Mouse (Mus musculus) MEL (cell line): ENCODE results near the gene Bex1. TPM values are rescaled to one million over a fixed set of nuclear protein-coding genes. Genes with fewer than 3 reads are reported as not detected.

ENCODE experiments used
- DNase-seq: peaks from one replicate; pipeline ENCODE4 v3.0.0; 2011; ENCODE audit warnings: low read depth, low spot score
- H3K27ac ChIP-seq: 2 replicates; pipeline ENCODE4 v1.5.1; 2012; ENCODE audit warnings: low read depth, mild to moderate bottlenecking, control low read depth, low read length, moderate library complexity; ENCODE audit not compliant: control insufficient read depth
- H3K27me3 ChIP-seq, 2 experiments: fragments of 150-350 bp in 1 of 2; sonication (generic) in 1 of 2; 2 replicates each; pipeline ENCODE4 v1.6.1; 2012; ENCODE audit warnings: low read length in 2 of 2, mild to moderate bottlenecking in 2 of 2, improper control_type of control experiment in 1 of 2, moderate library complexity in 1 of 2; ENCODE audit not compliant: insufficient read depth in 2 of 2, control insufficient read depth in 1 of 2
- H3K36me3 ChIP-seq, 2 experiments: 2 replicates each; pipeline ENCODE4 v1.6.1; 2012 to 2014; ENCODE audit warnings: low read length in 2 of 2, improper control_type of control experiment in 1 of 2, inconsistent platforms in 1 of 2, mild to moderate bottlenecking in 1 of 2; ENCODE audit not compliant: insufficient read depth in 2 of 2, control insufficient read depth in 1 of 2
- H3K4me1 ChIP-seq, 2 experiments: fragments of 150-350 bp in 1 of 2; sonication (generic) in 1 of 2; 2 replicates each; pipeline ENCODE4 v1.6.1; 2012; ENCODE audit warnings: low read length in 2 of 2, improper control_type of control experiment in 1 of 2, mild to moderate bottlenecking in 1 of 2; ENCODE audit not compliant: insufficient read depth in 2 of 2, control insufficient read depth in 1 of 2
- H3K4me3 ChIP-seq, 2 experiments: fragments of 150-350 bp in 1 of 2; sonication (generic) in 1 of 2; 2 replicates each; pipeline ENCODE4 v1.5.1; 2012; ENCODE audit warnings: low read depth in 2 of 2, low read length in 2 of 2, mild to moderate bottlenecking in 2 of 2, moderate library complexity in 2 of 2, control low read depth in 1 of 2, improper control_type of control experiment in 1 of 2; ENCODE audit not compliant: control insufficient read depth in 1 of 2, insufficient read depth in 1 of 2
- H3K79me2 ChIP-seq: 2 replicates; pipeline ENCODE4 v1.6.1; 2012; ENCODE audit warnings: mild to moderate bottlenecking, low read length, moderate library complexity; ENCODE audit not compliant: control insufficient read depth, poor library complexity, insufficient read depth
- H3K9ac ChIP-seq: 2 replicates; pipeline ENCODE4 v1.6.1; 2012; ENCODE audit warnings: low read depth, mild to moderate bottlenecking, control low read depth, low read length, moderate library complexity; ENCODE audit not compliant: control insufficient read depth, poor library complexity, severe bottlenecking
- H3K9me3 ChIP-seq: fragments of 150-350 bp; sonication (generic); replicated peaks from 2 replicates; pipeline ENCODE4 v1.6.1; 2012; ENCODE audit warnings: mild to moderate bottlenecking, low read length, improper control_type of control experiment, moderate library complexity; ENCODE audit not compliant: insufficient read depth
- BHLHE40 ChIP-seq: IDR thresholded peaks from 2 replicates; pipeline ENCODE4 v1.6.1; 2012; ENCODE audit warnings: low read depth, mild to moderate bottlenecking, inconsistent platforms, low read length, improper control_type of control experiment, borderline replicate concordance
- CHD1 ChIP-seq: IDR thresholded peaks from 2 replicates; pipeline ENCODE4 v1.6.1; 2012; ENCODE audit warnings: low read depth, mild to moderate bottlenecking, inconsistent platforms, low read length, improper control_type of control experiment
- CTCF ChIP-seq, 3 experiments: IDR thresholded peaks in 2 of 3; conservative IDR thresholded peaks in 1 of 3; 2 replicates each; pipeline ENCODE4 v1.5.1; 2011 to 2012; ENCODE audit warnings: low read length in 3 of 3, low read depth in 2 of 3, mild to moderate bottlenecking in 2 of 3, improper control_type of control experiment in 1 of 3, inconsistent platforms in 1 of 3, mixed read lengths in 1 of 3, moderate library complexity in 1 of 3; ENCODE audit not compliant: control insufficient read depth in 1 of 3, insufficient read depth in 1 of 3, poor library complexity in 1 of 3, severe bottlenecking in 1 of 3
- ELF1 ChIP-seq: IDR thresholded peaks from 2 replicates; pipeline ENCODE4 v1.6.1; 2014; ENCODE audit warnings: low read depth, mild to moderate bottlenecking, inconsistent platforms, low read length, improper control_type of control experiment, moderate library complexity
- EP300 ChIP-seq, 2 experiments: IDR thresholded peaks; 2 replicates each; pipeline ENCODE4 v1.6.1; 2011; ENCODE audit warnings: improper control_type of control experiment in 2 of 2, low read length in 2 of 2, low read depth in 1 of 2, mild to moderate bottlenecking in 1 of 2
- GABPA ChIP-seq: IDR thresholded peaks from 2 replicates; pipeline ENCODE4 v1.6.1; 2012; ENCODE audit warnings: low read depth, mild to moderate bottlenecking, inconsistent platforms, low read length, improper control_type of control experiment, moderate library complexity
- GATA1 ChIP-seq: IDR thresholded peaks from 2 replicates; pipeline ENCODE4 v1.6.1; 2011; ENCODE audit warnings: low read depth, low read length, improper control_type of control experiment
- KAT2A ChIP-seq: conservative IDR thresholded peaks from 2 replicates; pipeline ENCODE4 v1.6.1; 2012; ENCODE audit warnings: low read depth, low read length, improper control_type of control experiment, inconsistent platforms
- MAX ChIP-seq: IDR thresholded peaks from 2 replicates; pipeline ENCODE4 v1.6.1; 2011; ENCODE audit warnings: low read length, improper control_type of control experiment
- MEF2A ChIP-seq: IDR thresholded peaks from 2 replicates; pipeline ENCODE4 v1.6.1; 2014; ENCODE audit warnings: low read depth, mild to moderate bottlenecking, inconsistent platforms, low read length, improper control_type of control experiment; ENCODE audit not compliant: poor library complexity, insufficient replicate concordance, severe bottlenecking; ENCODE audit errors: extremely low read depth
- MYB ChIP-seq: IDR thresholded peaks from 2 replicates; pipeline ENCODE4 v1.6.1; 2011; ENCODE audit warnings: mild to moderate bottlenecking, low read depth, low read length, improper control_type of control experiment
- MYC ChIP-seq: IDR thresholded peaks from 2 replicates; pipeline ENCODE4 v1.6.1; 2011; ENCODE audit warnings: low read depth, mild to moderate bottlenecking, low read length, improper control_type of control experiment, moderate library complexity
- NRF1 ChIP-seq: IDR thresholded peaks from 2 replicates; pipeline ENCODE4 v1.6.1; 2014; ENCODE audit warnings: low read depth, mild to moderate bottlenecking, inconsistent platforms, low read length, improper control_type of control experiment, moderate library complexity; ENCODE audit not compliant: poor library complexity, insufficient read depth, severe bottlenecking
- POLR2AphosphoS5 ChIP-seq: IDR thresholded peaks from 2 replicates; pipeline ENCODE4 v1.6.1; 2012; ENCODE audit warnings: low read depth, borderline replicate concordance, mild to moderate bottlenecking, inconsistent platforms, low read length, moderate library complexity, mixed read lengths
- RAD21 ChIP-seq: IDR thresholded peaks from 2 replicates; pipeline ENCODE4 v1.6.1; 2011; ENCODE audit warnings: mild to moderate bottlenecking, low read depth, low read length, improper control_type of control experiment
- RCOR1 ChIP-seq: IDR thresholded peaks from 2 replicates; pipeline ENCODE4 v1.6.1; 2012; ENCODE audit warnings: low read depth, mild to moderate bottlenecking, inconsistent platforms, low read length, improper control_type of control experiment
- SIN3A ChIP-seq: IDR thresholded peaks from 2 replicates; pipeline ENCODE4 v1.6.1; 2012; ENCODE audit warnings: low read length, improper control_type of control experiment, inconsistent platforms
- SMC3 ChIP-seq: IDR thresholded peaks from 2 replicates; pipeline ENCODE4 v1.6.1; 2011; ENCODE audit warnings: low read depth, low read length, improper control_type of control experiment
- TBP ChIP-seq: IDR thresholded peaks from 2 replicates; pipeline ENCODE4 v1.8.0; 2011; ENCODE audit warnings: low read depth, low read length, improper control_type of control experiment
- TCF12 ChIP-seq: IDR thresholded peaks from 2 replicates; pipeline ENCODE4 v1.6.1; 2014; ENCODE audit warnings: low read depth, mild to moderate bottlenecking, inconsistent platforms, low read length, improper control_type of control experiment, moderate library complexity
- UBTF ChIP-seq: IDR thresholded peaks from 2 replicates; pipeline ENCODE4 v1.6.1; 2012; ENCODE audit warnings: low read depth, mild to moderate bottlenecking, inconsistent platforms, low read length, improper control_type of control experiment, moderate library complexity, borderline replicate concordance; ENCODE audit not compliant: insufficient read depth
- USF1 ChIP-seq: IDR thresholded peaks from 2 replicates; pipeline ENCODE4 v1.6.1; 2014; ENCODE audit warnings: low read depth, mild to moderate bottlenecking, inconsistent platforms, low read length, improper control_type of control experiment, moderate library complexity
- ZC3H11A ChIP-seq: IDR thresholded peaks from 2 replicates; pipeline ENCODE4 v1.6.1; 2012; ENCODE audit warnings: low read depth, mild to moderate bottlenecking, inconsistent platforms, low read length, improper control_type of control experiment
- ZKSCAN1 ChIP-seq: IDR thresholded peaks from 2 replicates; pipeline ENCODE4 v1.6.1; 2012; ENCODE audit warnings: low read depth, mild to moderate bottlenecking, inconsistent platforms, low read length, improper control_type of control experiment, moderate library complexity
- polyA plus RNA-seq, 2 experiments: library from polyadenylated mRNA; stranded (reverse) in 1 of 2; unstranded in 1 of 2; fragments of >175 nt in 1 of 2; fragments of >200 nt in 1 of 2; gene quantifications; 2 replicates each; pipeline versions ENCODE4 v1.2.1 to v1.2.4; 2012; ENCODE audit warnings: low replicate concordance in 2 of 2, low read depth in 1 of 2; ENCODE audit not compliant: insufficient read length in 2 of 2, insufficient read depth in 1 of 2, missing spikeins in 1 of 2
- total RNA-seq: library from RNA; depleted of rRNA; stranded (reverse); fragments of 300-350 nt; gene quantifications from 2 replicates; pipeline ENCODE4 v1.2.3, GENCODE M21; 2012

Gene Bex1
- total and polyA plus RNA-seq, 3 experiments = 0.27 to 0.86 TPM; not detected in 1

DNA sequence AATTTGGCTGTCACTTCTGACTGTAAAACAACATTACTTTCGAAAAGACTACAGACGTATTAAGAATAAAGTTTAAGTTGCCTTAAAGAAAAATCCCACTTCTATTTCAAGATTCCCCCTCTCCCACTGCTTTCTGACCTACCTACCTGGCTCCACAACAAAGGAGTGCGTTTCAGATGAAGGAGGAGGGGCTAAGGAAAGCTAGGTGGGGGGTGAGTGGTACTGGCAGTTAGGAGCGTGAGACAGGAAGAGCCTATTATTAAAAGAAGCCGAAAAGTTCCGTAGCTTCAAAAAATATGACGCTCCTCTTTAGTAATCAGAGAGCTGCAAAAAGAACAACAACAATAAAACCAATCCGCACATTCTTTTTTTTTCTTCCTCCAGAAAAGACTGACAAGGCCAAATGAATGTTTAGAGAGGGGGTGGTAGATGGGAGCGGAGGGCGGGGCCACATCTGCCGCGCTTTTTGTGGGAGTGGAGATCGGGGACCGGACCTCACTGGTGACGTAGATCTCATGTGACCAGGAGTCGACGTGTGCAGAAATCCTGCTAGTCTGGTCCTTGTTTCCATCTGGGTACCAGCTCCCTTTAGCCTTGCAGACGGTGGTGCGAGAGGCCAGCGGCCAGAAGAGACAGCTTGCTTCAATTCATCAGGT is 29.4 kb upstream of the Bex1 start, which contains the start of gene Tceal9 (continued):
- TF ChIP-seq RCOR1 = no peak
- TF ChIP-seq GATA1 = no peak

DNA sequence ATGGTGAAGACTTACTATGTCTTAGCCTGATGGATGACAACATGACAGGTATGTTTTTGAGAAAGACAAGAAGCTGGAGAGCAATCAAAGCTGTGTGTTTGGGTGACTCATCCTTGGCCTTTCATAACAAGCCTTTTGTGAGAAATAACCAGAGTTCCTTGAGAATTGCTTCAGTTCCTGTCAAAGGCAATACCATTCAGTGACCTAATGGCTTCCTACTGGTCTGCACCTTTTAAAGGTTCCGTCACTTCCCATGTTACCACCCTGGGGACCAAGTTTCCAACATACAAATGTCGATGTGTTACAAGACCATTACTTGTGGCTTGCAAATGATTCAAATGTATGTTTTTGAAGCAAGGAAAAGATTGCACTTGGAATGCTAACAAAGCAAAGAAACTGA is 27.9 kb upstream of the Bex1 start:
- DNase-seq = no peak
- no peak overlapping the region for H3K9ac ChIP-seq
- no peak overlapping the region for H3K4me3 ChIP-seq
- peaks cover 10% of the 10 kb centered on the region for H3K79me2 ChIP-seq
- H3K27me3 ChIP-seq = no peaks in the 10 kb centered on the region; a peak in 1 of 4 replicates
- H3K36me3 ChIP-seq = peaks cover 0 to 4% of the 10 kb centered on the region in 2 experiments; a peak in 2 of 4 replicates
- no peak for TF ChIP-seq NRF1
- no peak for TF ChIP-seq ZC3H11A
- TF ChIP-seq ELF1 = no peak
- no peak for TF ChIP-seq EP300 (IDR thresholded peaks at IDR 0.05; ENCODE audit: low read depth in 1 of 2, low read length in 2 of 2)
- TF ChIP-seq RAD21 = no peak
- TF ChIP-seq UBTF = no peak
- TF ChIP-seq MYC = no peak
- no peak for TF ChIP-seq MYB
- TF ChIP-seq USF1 = no peak
- no peaks in the 10 kb centered on the region for H3K9me3 ChIP-seq
- no peak overlapping the region for H3K27ac ChIP-seq
- peaks cover 0 to 2% of the 10 kb centered on the region in 2 experiments; a peak in 2 of 4 replicates for H3K4me1 ChIP-seq

DNA sequence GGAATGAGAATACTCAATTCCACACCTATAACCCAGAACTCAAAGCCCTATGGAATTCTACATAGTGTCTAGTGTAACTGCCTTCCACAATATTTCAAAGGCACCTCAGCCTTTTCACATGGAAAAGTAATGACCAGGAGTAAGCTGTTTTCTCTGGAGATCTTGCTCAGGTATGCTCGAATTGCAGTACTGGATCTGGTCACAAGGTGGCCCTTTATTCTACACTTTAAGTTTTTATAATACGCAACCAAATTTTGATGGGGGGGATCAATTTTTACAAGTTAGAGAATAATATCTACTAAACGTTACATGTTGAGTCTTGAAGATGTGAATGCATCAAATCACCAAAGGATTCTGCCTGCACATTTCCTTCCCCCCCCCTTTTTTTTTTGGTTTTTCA is 22.8 kb upstream of the Bex1 start:
- Histone ChIP-seq H3K9ac (no peak overlapping the region), H3K9me3 (no peaks in the 10 kb centered on the region), H3K4me3 (no peak overlapping the region), H3K27me3 (peaks cover 0 to 2% of the 10 kb centered on the region in 2 experiments; a peak in 2 of 4 replicates), H3K79me2 (no peaks in the 10 kb centered on the region), H3K36me3 (peaks cover 0 to 2% of the 10 kb centered on the region in 2 experiments; a peak in 1 of 4 replicates)
- peak; percentile 59 for DNase-seq
- TF ChIP-seq TBP (0 out of 2 replicates have a peak, but pooled peaks have one; percentile 14), RAD21 (peak; percentile 71), EP300 (IDR thresholded peaks at IDR 0.05; ENCODE audit: low read depth in 1 of 2, low read length in 2 of 2) (no peak), CTCF (IDR thresholded peaks at IDR 0.05 in 2 of 3, conservative IDR thresholded peaks at IDR 0.05 in 1 of 3; ENCODE audit: control insufficient read depth in 1 of 3, insufficient read depth in 1 of 3, low read depth in 2 of 3, low read length in 3 of 3, poor library complexity in 1 of 3, severe bottlenecking in 1 of 3) (peak; percentile 12 to 69 (median 60); a peak in 5 of 6 replicates), GATA1 (no peak), SMC3 (peak; percentile 79), POLR2AphosphoS5 (no peak), SIN3A (no peak), MYB (no peak), MEF2A (no peak), UBTF (no peak), NRF1 (no peak), RCOR1 (no peak), BHLHE40 (no peak), CHD1 (no peak), TCF12 (no peak), MAX (no peak), GABPA (no peak), ZC3H11A (peak; percentile 65; the same call in 1 of the 2 replicates), KAT2A (no peak), USF1 (no peak), ZKSCAN1 (no peak)
- TF ChIP-seq, all 39 proteins: peak for 5
- Histone ChIP-seq H3K4me1 (no peaks in the 10 kb centered on the region; a peak in 1 of 4 replicates), H3K27ac (no peak overlapping the region)
